Mouse (Mus musculus) midbrain, embryonic 12.5 days (tissue): ENCODE results near the gene Trip6. TPM values are rescaled to one million over a fixed set of nuclear protein-coding genes. Genes with fewer than 3 reads are reported as not detected.

Source experiments
- ATAC-seq: fragments of 200-750 bp; cut with Nextera tagmentation; 2 replicates; pipeline ENCODE4 v1.8.0; 2017; ENCODE audit warnings: low read depth, moderate TSS enrichment, moderate library complexity; ENCODE audit not compliant: low FRiP score
- H3K27ac ChIP-seq: fragments of 300-500 bp; sonication (generic); replicated peaks from 2 replicates; pipeline ENCODE4 v1.5.1; 2016; ENCODE audit warnings: mild to moderate bottlenecking
- H3K27me3 ChIP-seq: fragments of 300-500 bp; sonication (generic); 2 replicates; pipeline ENCODE4 v1.6.1; 2016; ENCODE audit warnings: mild to moderate bottlenecking
- H3K36me3 ChIP-seq: fragments of 300-500 bp; sonication (generic); 2 replicates; pipeline ENCODE4 v1.6.1; 2016
- H3K4me1 ChIP-seq: fragments of 300-500 bp; sonication (generic); 2 replicates; pipeline ENCODE4 v1.6.1; 2016
- H3K4me2 ChIP-seq: fragments of 300-500 bp; sonication (generic); replicated peaks from 2 replicates; pipeline ENCODE4 v1.6.1; 2016; ENCODE audit warnings: mild to moderate bottlenecking, moderate library complexity
- H3K4me3 ChIP-seq: fragments of 300-500 bp; sonication (generic); 2 replicates; pipeline ENCODE4 v1.5.1; 2016; ENCODE audit warnings: mild to moderate bottlenecking
- H3K9ac ChIP-seq: fragments of 300-500 bp; sonication (generic); replicated peaks from 2 replicates; pipeline ENCODE4 v1.6.1; 2016; ENCODE audit warnings: mild to moderate bottlenecking, moderate library complexity
- H3K9me3 ChIP-seq: fragments of 300-500 bp; sonication (generic); 2 replicates; pipeline ENCODE4 v1.6.1; 2016; ENCODE audit warnings: mild to moderate bottlenecking
- WGBS: fragments of 180-500 bp; shearing (Covaris S2); methylation state at CpG from one replicate; pipeline ENCODE4 v1.1.7; 2016; 5-methylcytosine and 5-hydroxymethylcytosine counted together
- polyA plus RNA-seq: library from polyadenylated mRNA; unstranded; fragments of >200 nt; fragmentation: Nextera tagmentation; extraction: Ambion mirVana; gene quantifications from 2 replicates; pipeline ENCODE4 v1.2.1, GENCODE M21; 2016

Gene Trip6
- polyA plus RNA-seq, 1 experiment from 2014 or later, result 43.3 TPM

- Histone ChIP-seq H3K9ac (no peak overlapping the region), H3K4me3 (no peak overlapping the region), H3K4me1 (peaks cover 26% of the 10 kb centered on the region), H3K4me2 (no peak overlapping the region), H3K36me3 (0 out of 2 replicates have a peak, but pooled peaks cover 3% of the 10 kb centered on the region), H3K27me3 (0 out of 2 replicates have a peak, but pooled peaks cover 5% of the 10 kb centered on the region), H3K9me3 (no peaks in the 10 kb centered on the region), H3K27ac (no peak overlapping the region)
- WGBS, result 66% methylated on average over 6 of the region's 6 CpGs
- ATAC-seq, result no peak
These were observed 20.9 kb upstream of the Trip6 start for GRCm38 (mm10) chr5:137335066-137335465.

- Histone ChIP-seq H3K9me3 (no peaks in the 10 kb centered on the region), H3K4me3 (no peak overlapping the region), H3K36me3 (0 out of 2 replicates have a peak, but pooled peaks cover 3% of the 10 kb centered on the region), H3K27me3 (0 out of 2 replicates have a peak, but pooled peaks cover 5% of the 10 kb centered on the region), H3K4me1 (peaks cover 19% of the 10 kb centered on the region), H3K4me2 (peak overlapping the region; percentile 95; the same call in 1 of the 2 replicates), H3K9ac (no peak overlapping the region), H3K27ac (no peak overlapping the region)
- no peak for ATAC-seq
- 60% methylated on average over 10 of the region's 10 CpGs for WGBS
These were observed 20.1 kb upstream of the Trip6 start for GRCm38 (mm10) chr5:137334317-137334716.

- Histone ChIP-seq H3K9me3 (no peaks in the 10 kb centered on the region), H3K4me1 (peaks cover 12% of the 10 kb centered on the region), H3K9ac (peak within 1 kb of the TSS; percentile 85), H3K4me3 (peak within 1 kb of the TSS; percentile 69), H3K36me3 (0 out of 2 replicates have a peak, but pooled peaks cover 3% of the 10 kb centered on the region), H3K4me2 (peak within 1 kb of the TSS; percentile 95), H3K27ac (peak within 1 kb of the TSS; percentile 76), H3K27me3 (0 out of 2 replicates have a peak, but pooled peaks cover 5% of the 10 kb centered on the region)
- under 1% methylated on average over 44 of the region's 44 CpGs for WGBS
- peak; percentile 87 for ATAC-seq
These were observed 19.4 kb upstream of the Trip6 start, which contains the start of gene Slc12a9 for GRCm38 (mm10) chr5:137333512-137334174. Gene Slc12a9 (minus strand): TSS chr5:137333597.

- 15% methylated on average over 15 of the region's 15 CpGs for WGBS
- ATAC-seq, result no peak; the same call in 1 of the 2 replicates
These were observed 18.8 kb upstream of the Trip6 start for GRCm38 (mm10) chr5:137332857-137333511.

GRCm38 (mm10) chr5:137330910-137331309 lies 16.7 kb upstream of the Trip6 start:
- Histone ChIP-seq H3K27me3 (no peaks in the 10 kb centered on the region), H3K4me1 (peaks cover 11% of the 10 kb centered on the region), H3K9me3 (no peaks in the 10 kb centered on the region), H3K4me2 (no peak overlapping the region), H3K27ac (no peak overlapping the region), H3K36me3 (peaks cover 17% of the 10 kb centered on the region), H3K4me3 (no peak overlapping the region), H3K9ac (no peak overlapping the region)
- no peak for ATAC-seq
- 93% methylated on average over 7 of the region's 7 CpGs for WGBS

More at GRCm38 (mm10) chr5:137332857-137333511, 18.8 kb upstream of the Trip6 start:
- Histone ChIP-seq H3K9me3 (no peaks in the 10 kb centered on the region), H3K9ac (peak overlapping the region; percentile 85), H3K4me1 (peaks cover 11% of the 10 kb centered on the region), H3K36me3 (peaks cover 3% of the 10 kb centered on the region; the same call in 1 of the 2 replicates), H3K4me2 (peak overlapping the region; percentile 95), H3K27me3 (0 out of 2 replicates have a peak, but pooled peaks cover 5% of the 10 kb centered on the region), H3K4me3 (peak overlapping the region; percentile 69), H3K27ac (peak overlapping the region; percentile 76)

GRCm38 (mm10) chr5:137320996-137321395 lies 6.8 kb upstream of the Trip6 start:
- peaks cover 61% of the 10 kb centered on the region for H3K36me3 ChIP-seq
- WGBS, result 93% methylated on average over 3 of the region's 3 CpGs
- no peak overlapping the region for H3K27ac ChIP-seq
- H3K4me2 ChIP-seq, result no peak overlapping the region
- no peak for ATAC-seq
- peaks cover 5% of the 10 kb centered on the region; the same call in 1 of the 2 replicates for H3K27me3 ChIP-seq
- H3K9ac ChIP-seq, result no peak overlapping the region
- H3K9me3 ChIP-seq, result no peaks in the 10 kb centered on the region
- no peaks in the 10 kb centered on the region for H3K4me1 ChIP-seq
- H3K4me3 ChIP-seq, result no peak overlapping the region

- Histone ChIP-seq H3K36me3 (peaks cover 52% of the 10 kb centered on the region), H3K9me3 (no peaks in the 10 kb centered on the region), H3K27me3 (peaks cover 11% of the 10 kb centered on the region; the same call in 1 of the 2 replicates), H3K4me3 (no peak overlapping the region), H3K27ac (no peak overlapping the region), H3K4me1 (peaks cover 21% of the 10 kb centered on the region), H3K4me2 (no peak overlapping the region), H3K9ac (no peak overlapping the region)
- no peak for ATAC-seq
- WGBS, result 89% methylated on average over 1 of the region's 1 CpGs
These were observed 4.4 kb upstream of the Trip6 start for GRCm38 (mm10) chr5:137318570-137318969.

GRCm38 (mm10) chr5:137317361-137317760 lies 3.2 kb upstream of the Trip6 start:
- Histone ChIP-seq H3K27ac (no peak overlapping the region), H3K9ac (no peak overlapping the region), H3K36me3 (peaks cover 46% of the 10 kb centered on the region), H3K9me3 (no peaks in the 10 kb centered on the region), H3K4me1 (peaks cover 33% of the 10 kb centered on the region), H3K4me3 (no peak overlapping the region), H3K27me3 (peaks cover 11% of the 10 kb centered on the region; the same call in 1 of the 2 replicates), H3K4me2 (no peak overlapping the region)
- WGBS, result 92% methylated on average over 8 of the region's 8 CpGs
- no peak for ATAC-seq

- H3K36me3 ChIP-seq, result peaks cover 38% of the 10 kb centered on the region
- H3K27me3 ChIP-seq, result peaks cover 11% of the 10 kb centered on the region; the same call in 1 of the 2 replicates
- ATAC-seq, result no peak; the same call in 1 of the 2 replicates
- peak overlapping the region; percentile 74 for H3K9ac ChIP-seq
- peak overlapping the region; percentile 80; the same call in 1 of the 2 replicates for H3K27ac ChIP-seq
- WGBS, result 34% methylated on average over 30 of the region's 30 CpGs
- H3K9me3 ChIP-seq, result no peaks in the 10 kb centered on the region
- H3K4me1 ChIP-seq, result peaks cover 40% of the 10 kb centered on the region
- H3K4me3 ChIP-seq, result no peak overlapping the region
- H3K4me2 ChIP-seq, result peak overlapping the region; percentile 73; the same call in 1 of the 2 replicates
These were observed 1.1 kb upstream of the Trip6 start for GRCm38 (mm10) chr5:137315084-137315903.

GRCm38 (mm10) chr5:137313466-137314192 lies 575 bp downstream of the Trip6 start:
- H3K27ac ChIP-seq, result peak overlapping the region; percentile 80
- WGBS, result 3% methylated on average over 22 of the region's 22 CpGs
- peak overlapping the region; percentile 73 for H3K4me2 ChIP-seq
- H3K36me3 ChIP-seq, result peaks cover 40% of the 10 kb centered on the region
- H3K27me3 ChIP-seq, result peaks cover 11% of the 10 kb centered on the region; the same call in 1 of the 2 replicates
- H3K4me3 ChIP-seq, result peak overlapping the region; percentile 51
- no peaks in the 10 kb centered on the region for H3K9me3 ChIP-seq
- H3K9ac ChIP-seq, result peak overlapping the region; percentile 74
- ATAC-seq, result peak; percentile 61
- peaks cover 40% of the 10 kb centered on the region for H3K4me1 ChIP-seq

GRCm38 (mm10) chr5:137308356-137308755 lies 5.8 kb downstream of the Trip6 start:
- Histone ChIP-seq H3K4me3 (peak overlapping the region; percentile 94), H3K4me1 (peaks cover 44% of the 10 kb centered on the region), H3K27me3 (no peaks in the 10 kb centered on the region), H3K27ac (peak overlapping the region; percentile 96; the same call in 1 of the 2 replicates), H3K36me3 (peaks cover 45% of the 10 kb centered on the region), H3K4me2 (peak overlapping the region; percentile 67), H3K9ac (peak overlapping the region; percentile 94), H3K9me3 (no peaks in the 10 kb centered on the region)
- no peak for ATAC-seq
- WGBS, result 98% methylated on average over 4 of the region's 4 CpGs
